Mouse (Mus musculus) hindbrain, embryonic 14.5 days (tissue): ENCODE results near the gene Slc39a13. TPM values are rescaled to one million over a fixed set of nuclear protein-coding genes. Genes with fewer than 3 reads are reported as not detected.

ENCODE experiments used
- polyA plus RNA-seq: library from polyadenylated mRNA; unstranded; fragments of >200 nt; fragmentation: Nextera tagmentation; extraction: Ambion mirVana; gene quantifications from 2 replicates; pipeline ENCODE4 v1.2.1, GENCODE M21; 2014

Slc39a13 gene
- polyA plus RNA-seq, 1 experiment from 2014 or later = 27.6 TPM

Other genes with a start within 250 kb of the Slc39a13 start
- 270 and 276 TPM in 2 replicates for gene Mtch2, start 223.3 kb downstream of the Slc39a13 start, polyA plus RNA-seq
- gene C1qtnf4, start 184.6 kb downstream of the Slc39a13 start, polyA plus RNA-seq = 182 and 189 TPM in 2 replicates
- 44.2 and 45.5 TPM in 2 replicates for gene Kbtbd4, start 165.7 kb downstream of the Slc39a13 start, polyA plus RNA-seq
- gene Ndufs3, start 165.6 kb downstream of the Slc39a13 start, polyA plus RNA-seq = 216 and 227 TPM in 2 replicates
- gene Celf1, start 130.0 kb downstream of the Slc39a13 start, polyA plus RNA-seq = 75.2 and 78.5 TPM in 2 replicates
- gene Rapsn, start 34.8 kb downstream of the Slc39a13 start, polyA plus RNA-seq = 0.97 and 1.1 TPM in 2 replicates
- gene Psmc3, start 16.4 kb downstream of the Slc39a13 start, polyA plus RNA-seq = 237 and 243 TPM in 2 replicates
- 4.1 and 4.3 TPM in 2 replicates for gene Spi1, start 12.0 kb upstream of the Slc39a13 start, polyA plus RNA-seq
- not detected in 2 replicates for gene Mybpc3, start 47.7 kb upstream of the Slc39a13 start, polyA plus RNA-seq
- 51.6 and 58.4 TPM in 2 replicates for gene Madd, start 113.4 kb upstream of the Slc39a13 start, polyA plus RNA-seq
- gene Nr1h3, start 132.4 kb upstream of the Slc39a13 start, polyA plus RNA-seq = 1.5 and 2.8 TPM in 2 replicates
- 40.9 and 49.8 TPM in 2 replicates for gene Acp2, start 132.5 kb upstream of the Slc39a13 start, polyA plus RNA-seq
- 9.4 and 11.4 TPM in 2 replicates for gene Ddb2, start 166.6 kb upstream of the Slc39a13 start, polyA plus RNA-seq
- gene Pacsin3, start 185.5 kb upstream of the Slc39a13 start, polyA plus RNA-seq = 12.9 and 13.5 TPM in 2 replicates
- 59.6 and 64.0 TPM in 2 replicates for gene Arfgap2, start 194.6 kb upstream of the Slc39a13 start, polyA plus RNA-seq